Mouse (Mus musculus) small intestine, adult 2 months (tissue): ENCODE measurements around the gene Asna1. TPM values are rescaled to one million over a fixed set of nuclear protein-coding genes. Genes with fewer than 3 reads are reported as not detected.
A peak's percentile ranks its signal among the peaks of the same experiment; 100 is the strongest.

ENCODE experiments used
- H3K27ac ChIP-seq: fragments of 200-500 bp; 2 replicates; pipeline ENCODE4 v1.5.1; 2012; ENCODE audit warnings: low read depth, low read length, control low read depth, inconsistent platforms; ENCODE audit not compliant: insufficient read depth
- H3K27me3 ChIP-seq: fragments of 200-500 bp; 2 replicates; pipeline ENCODE4 v1.6.1; 2012; ENCODE audit warnings: mild to moderate bottlenecking, moderate library complexity, low read length, inconsistent platforms; ENCODE audit not compliant: control insufficient read depth, insufficient read depth
- H3K36me3 ChIP-seq: fragments of 200-500 bp; 2 replicates; pipeline ENCODE4 v1.6.1; 2012; ENCODE audit warnings: mild to moderate bottlenecking, low read length, control low read depth, inconsistent platforms; ENCODE audit not compliant: control insufficient read depth, insufficient read depth
- H3K4me1 ChIP-seq: fragments of 200-500 bp; 2 replicates; pipeline ENCODE4 v1.6.1; 2012; ENCODE audit warnings: low read length, inconsistent platforms, mixed read lengths; ENCODE audit not compliant: control insufficient read depth, insufficient read depth, insufficient read length
- H3K4me3 ChIP-seq: fragments of 200-500 bp; 2 replicates; pipeline ENCODE4 v1.5.1; 2012; ENCODE audit warnings: low read depth, mild to moderate bottlenecking, control low read depth, inconsistent platforms, low read length, moderate library complexity
- CTCF ChIP-seq: fragments of 200-500 bp; IDR thresholded peaks from 2 replicates; pipeline ENCODE4 v1.5.1; 2012; ENCODE audit warnings: low read depth, mild to moderate bottlenecking, control low read depth, inconsistent platforms, low read length, moderate library complexity, mixed read lengths; ENCODE audit not compliant: insufficient replicate concordance, insufficient read length; ENCODE audit errors: extremely low read depth
- POLR2A ChIP-seq: fragments of 200-500 bp; IDR thresholded peaks from 2 replicates; pipeline ENCODE4 v1.6.1; 2012; ENCODE audit warnings: low read depth, mild to moderate bottlenecking, control low read depth, inconsistent platforms, low read length, moderate library complexity
- WGBS: fragments of 180-500 bp; shearing (Covaris S2); methylation state at CpG from one replicate; pipeline ENCODE4 v1.1.7; 2018; 5-methylcytosine and 5-hydroxymethylcytosine counted together
- polyA plus RNA-seq: library from polyadenylated mRNA; depleted of rRNA; stranded (reverse); fragments of >200 nt; gene quantifications from 2 replicates; pipeline ENCODE4 v1.2.3, GENCODE M21; 2012

Gene Asna1
- polyA plus RNA-seq, 1 experiment = 128 TPM

- Histone ChIP-seq H3K27ac (peak overlapping the region; percentile 29), H3K4me1 (peaks cover 6% of the 10 kb centered on the region; the same call in 1 of the 2 replicates), H3K36me3 (peaks cover 11% of the 10 kb centered on the region), H3K4me3 (peak overlapping the region; percentile 93), H3K27me3 (no peaks in the 10 kb centered on the region)
- 1% methylated on average over 56 of the region's 57 CpGs for WGBS
- TF ChIP-seq CTCF (no peak), POLR2A (no peak)
Observed at GRCm38 (mm10) chr8:85037681-85038531, 12.8 kb upstream of the Asna1 start.

- TF ChIP-seq POLR2A = no peak
- no peak for TF ChIP-seq CTCF
- H3K4me3 ChIP-seq = peak overlapping the region; percentile 93
- H3K36me3 ChIP-seq = peaks cover 12% of the 10 kb centered on the region
- peaks cover 6% of the 10 kb centered on the region; the same call in 1 of the 2 replicates for H3K4me1 ChIP-seq
- H3K27me3 ChIP-seq = no peaks in the 10 kb centered on the region
- H3K27ac ChIP-seq = peak overlapping the region; percentile 48; the same call in 1 of the 2 replicates
- WGBS = under 1% methylated on average over 14 of the region's 14 CpGs
Observed at GRCm38 (mm10) chr8:85037366-85037680, 12.2 kb upstream of the Asna1 start.

GRCm38 (mm10) chr8:85036718-85037365, 11.8 kb upstream of the Asna1 start, which contains the start of gene Tnpo2:
Tnpo2 (plus strand) TSS chr8:85036915.
- no peaks in the 10 kb centered on the region for H3K27me3 ChIP-seq
- peak within 1 kb of the TSS; percentile 85 for H3K27ac ChIP-seq
- TF ChIP-seq CTCF (no peak), POLR2A (no peak)
- 2% methylated on average over 59 of the region's 59 CpGs for WGBS
- H3K36me3 ChIP-seq = peaks cover 16% of the 10 kb centered on the region
- H3K4me1 ChIP-seq = peaks cover 6% of the 10 kb centered on the region; the same call in 1 of the 2 replicates
- H3K4me3 ChIP-seq = peak within 1 kb of the TSS; percentile 93

- Histone ChIP-seq H3K4me3 (peak overlapping the region; percentile 79), H3K27me3 (no peaks in the 10 kb centered on the region), H3K36me3 (peaks cover 19% of the 10 kb centered on the region), H3K4me1 (peaks cover 6% of the 10 kb centered on the region; the same call in 1 of the 2 replicates), H3K27ac (peak overlapping the region; percentile 84)
- TF ChIP-seq CTCF = no peak
- WGBS = under 1% methylated on average over 9 of the region's 9 CpGs
Observed at GRCm38 (mm10) chr8:85036381-85036717, 11.3 kb upstream of the Asna1 start.

- Histone ChIP-seq H3K4me3 (peak overlapping the region; percentile 79), H3K27ac (peak overlapping the region; percentile 84), H3K36me3 (peaks cover 20% of the 10 kb centered on the region), H3K27me3 (no peaks in the 10 kb centered on the region), H3K4me1 (peaks cover 6% of the 10 kb centered on the region; the same call in 1 of the 2 replicates)
- TF ChIP-seq POLR2A = no peak
- TF ChIP-seq CTCF = no peak
- under 1% methylated on average over 15 of the region's 15 CpGs for WGBS
Observed at GRCm38 (mm10) chr8:85035728-85036310, 10.7 kb upstream of the Asna1 start.

GRCm38 (mm10) chr8:85035165-85035727, 10.2 kb upstream of the Asna1 start:
- Histone ChIP-seq H3K27ac (peak overlapping the region; percentile 84), H3K4me1 (peaks cover 6% of the 10 kb centered on the region; the same call in 1 of the 2 replicates), H3K4me3 (peak overlapping the region; percentile 79), H3K36me3 (peaks cover 20% of the 10 kb centered on the region), H3K27me3 (no peaks in the 10 kb centered on the region)
- WGBS = 3% methylated on average over 12 of the region's 12 CpGs
- TF ChIP-seq POLR2A = no peak
- TF ChIP-seq CTCF = no peak
